Mouse (Mus musculus) stomach, embryonic 16.5 days (tissue): ENCODE measurements around the gene Zfp503. TPM values are rescaled to one million over a fixed set of nuclear protein-coding genes. Genes with fewer than 3 reads are reported as not detected.

Source experiments
- ATAC-seq: fragments of 200-750 bp; cut with Nextera tagmentation; 2 replicates; pipeline ENCODE4 v1.8.0; 2017; ENCODE audit warnings: moderate number of reproducible peaks, moderate TSS enrichment; ENCODE audit not compliant: insufficient read depth, low FRiP score
- H3K27ac ChIP-seq: fragments of 300-500 bp; sonication (generic); 2 replicates; pipeline ENCODE4 v1.5.1; 2014; ENCODE audit warnings: low read length
- H3K27me3 ChIP-seq: fragments of 300-500 bp; sonication (generic); 2 replicates; pipeline ENCODE4 v1.6.1; 2014; ENCODE audit warnings: low read length, control low read depth, mixed read lengths; ENCODE audit not compliant: control insufficient read depth, insufficient read depth
- H3K36me3 ChIP-seq: fragments of 300-500 bp; sonication (generic); 2 replicates; pipeline ENCODE4 v1.6.1; 2014; ENCODE audit warnings: low read length; ENCODE audit not compliant: control insufficient read depth, insufficient read depth
- H3K4me1 ChIP-seq: fragments of 300-500 bp; sonication (generic); 2 replicates; pipeline ENCODE4 v1.6.1; 2014; ENCODE audit warnings: low read length, control low read depth, mixed read lengths; ENCODE audit not compliant: control insufficient read depth, insufficient read depth
- H3K4me2 ChIP-seq: fragments of 300-500 bp; sonication (generic); 2 replicates; pipeline ENCODE4 v1.6.1; 2014; ENCODE audit warnings: low read depth, low read length, mixed read lengths
- H3K4me3 ChIP-seq: fragments of 300-500 bp; sonication (generic); replicated peaks from 2 replicates; pipeline ENCODE4 v1.5.1; 2014; ENCODE audit warnings: mild to moderate bottlenecking, low read length
- H3K9ac ChIP-seq: fragments of 300-500 bp; sonication (generic); 2 replicates; pipeline ENCODE4 v1.6.1; 2014; ENCODE audit warnings: low read length
- H3K9me3 ChIP-seq: fragments of 300-500 bp; sonication (generic); replicated peaks from 2 replicates; pipeline ENCODE4 v1.6.1; 2016; ENCODE audit warnings: low read length, control low read depth; ENCODE audit not compliant: control insufficient read depth
- WGBS: fragments of 180-500 bp; shearing (Covaris S2); extraction: QIAGEN DNeasy Blood & Tissue Kit; methylation state at CpG from one replicate; pipeline ENCODE4 v1.1.7; 2014; 5-methylcytosine and 5-hydroxymethylcytosine counted together
- polyA plus RNA-seq: library from polyadenylated mRNA; unstranded; fragments of >200 nt; fragmentation: Nextera tagmentation; extraction: Ambion mirVana; gene quantifications from 2 replicates; pipeline ENCODE4 v1.2.1, GENCODE M21; 2015

Gene Zfp503
- polyA plus RNA-seq, 1 experiment from 2014 or later, result 10.1 TPM

DNA sequence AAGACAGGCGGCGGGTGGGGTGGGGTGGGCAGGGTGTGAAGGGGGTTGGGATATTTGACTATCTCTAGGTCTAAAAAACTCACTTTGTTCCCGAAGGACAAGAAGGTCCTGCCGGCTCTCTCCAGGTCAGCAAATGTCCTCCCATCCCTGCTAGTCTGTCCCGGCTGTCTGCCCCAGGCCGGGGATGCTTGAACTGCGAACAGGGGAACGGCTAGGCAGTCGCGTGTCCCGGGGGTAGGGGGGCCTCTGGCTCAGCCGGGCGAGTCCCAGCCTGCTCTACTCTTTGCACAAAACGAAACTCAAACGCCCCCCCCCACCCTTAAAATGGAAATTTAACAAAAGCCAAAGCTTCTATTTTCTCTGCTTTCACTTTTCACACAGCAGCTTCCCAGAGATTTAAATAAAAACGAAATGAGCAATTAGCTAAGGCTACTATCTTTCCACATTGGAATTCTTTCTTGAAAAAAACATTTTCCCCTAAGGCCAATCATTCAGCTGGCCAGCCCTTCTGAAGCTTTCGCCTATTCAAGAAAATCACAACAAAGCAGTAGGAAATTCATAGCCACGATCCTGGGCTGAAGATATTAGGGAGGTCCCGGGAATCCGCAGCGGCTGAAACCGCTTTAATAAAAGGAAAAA lies 6.0 kb downstream of the Zfp503 start:
- Histone ChIP-seq H3K4me1 (peaks cover 12% of the 10 kb centered on the region), H3K36me3 (0 out of 2 replicates have a peak, but pooled peaks cover 5% of the 10 kb centered on the region), H3K4me3 (peak overlapping the region; percentile 55), H3K27ac (peak overlapping the region; percentile 88), H3K4me2 (peak overlapping the region; percentile 94), H3K9me3 (no peaks in the 10 kb centered on the region), H3K9ac (peak overlapping the region; percentile 87), H3K27me3 (no peaks in the 10 kb centered on the region)
- ATAC-seq, result no peak
- WGBS, result 7% methylated on average over 22 of the region's 22 CpGs

- peaks cover 12% of the 10 kb centered on the region for H3K4me1 ChIP-seq
- no peaks in the 10 kb centered on the region for H3K9me3 ChIP-seq
- no peak for ATAC-seq
- 19% methylated on average over 38 of the region's 38 CpGs for WGBS
- peak overlapping the region; percentile 55 for H3K4me3 ChIP-seq
- peak overlapping the region; percentile 94 for H3K4me2 ChIP-seq
- H3K27ac ChIP-seq, result peak overlapping the region; percentile 88
- H3K9ac ChIP-seq, result peak overlapping the region; percentile 87
- no peaks in the 10 kb centered on the region for H3K27me3 ChIP-seq
- 0 out of 2 replicates have a peak, but pooled peaks cover 5% of the 10 kb centered on the region for H3K36me3 ChIP-seq
Measured at GRCm38 (mm10) chr14:21982592-21983310, 6.7 kb downstream of the Zfp503 start.

- Histone ChIP-seq H3K4me3 (peak overlapping the region; percentile 55), H3K27ac (peak overlapping the region; percentile 88), H3K9me3 (no peaks in the 10 kb centered on the region), H3K4me2 (peak overlapping the region; percentile 94), H3K36me3 (0 out of 2 replicates have a peak, but pooled peaks cover 5% of the 10 kb centered on the region), H3K9ac (peak overlapping the region; percentile 87), H3K27me3 (no peaks in the 10 kb centered on the region), H3K4me1 (peaks cover 12% of the 10 kb centered on the region)
- no peak for ATAC-seq
- 41% methylated on average over 14 of the region's 14 CpGs for WGBS
Measured at GRCm38 (mm10) chr14:21982096-21982591, 7.3 kb downstream of the Zfp503 start.

DNA sequence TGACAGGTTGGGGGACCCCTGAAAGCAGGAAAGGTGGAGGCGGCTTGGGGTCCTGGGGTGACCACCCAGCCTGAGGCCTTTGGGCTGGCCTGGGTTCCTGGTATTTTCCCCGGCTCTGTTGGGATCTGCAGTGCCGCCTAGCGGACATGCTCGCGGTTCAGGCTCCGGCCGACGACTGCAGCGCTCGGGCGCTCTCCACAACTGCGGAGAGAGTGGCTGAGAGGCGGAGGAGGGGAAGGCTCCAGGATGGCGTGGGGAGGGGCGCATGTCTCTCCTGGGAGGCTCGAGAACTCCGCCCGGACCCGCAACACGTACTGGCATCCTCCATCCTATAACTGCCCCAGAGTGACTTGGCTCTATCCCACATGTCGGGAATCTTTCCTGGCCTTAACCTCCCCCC lies 7.9 kb downstream of the Zfp503 start:
- H3K27me3 ChIP-seq, result no peaks in the 10 kb centered on the region
- H3K4me2 ChIP-seq, result peak overlapping the region; percentile 94
- WGBS, result under 1% methylated on average over 22 of the region's 22 CpGs
- H3K9ac ChIP-seq, result peak overlapping the region; percentile 48
- H3K4me3 ChIP-seq, result peak overlapping the region; percentile 34
- peaks cover 4% of the 10 kb centered on the region; the same call in 1 of the 2 replicates for H3K9me3 ChIP-seq
- H3K36me3 ChIP-seq, result 0 out of 2 replicates have a peak, but pooled peaks cover 5% of the 10 kb centered on the region
- peak; percentile 89 for ATAC-seq
- peak overlapping the region; percentile 88 for H3K27ac ChIP-seq
- peaks cover 12% of the 10 kb centered on the region for H3K4me1 ChIP-seq

GRCm38 (mm10) chr14:21968978-21969377 lies 20.4 kb downstream of the Zfp503 start:
- Histone ChIP-seq H3K9ac (no peak overlapping the region), H3K4me2 (no peak overlapping the region), H3K4me1 (no peaks in the 10 kb centered on the region), H3K9me3 (no peaks in the 10 kb centered on the region), H3K4me3 (no peak overlapping the region), H3K27ac (no peak overlapping the region), H3K27me3 (no peaks in the 10 kb centered on the region), H3K36me3 (no peaks in the 10 kb centered on the region)
- ATAC-seq, result no peak
- 39% methylated on average over 4 of the region's 4 CpGs for WGBS

- Histone ChIP-seq H3K4me3 (no peak overlapping the region), H3K9me3 (no peaks in the 10 kb centered on the region), H3K4me2 (no peak overlapping the region), H3K4me1 (no peaks in the 10 kb centered on the region), H3K36me3 (no peaks in the 10 kb centered on the region), H3K27ac (no peak overlapping the region), H3K9ac (no peak overlapping the region), H3K27me3 (no peaks in the 10 kb centered on the region)
- 57% methylated on average over 12 of the region's 12 CpGs for WGBS
- no peak for ATAC-seq
Measured at GRCm38 (mm10) chr14:21967375-21968010, 21.9 kb downstream of the Zfp503 start.

DNA sequence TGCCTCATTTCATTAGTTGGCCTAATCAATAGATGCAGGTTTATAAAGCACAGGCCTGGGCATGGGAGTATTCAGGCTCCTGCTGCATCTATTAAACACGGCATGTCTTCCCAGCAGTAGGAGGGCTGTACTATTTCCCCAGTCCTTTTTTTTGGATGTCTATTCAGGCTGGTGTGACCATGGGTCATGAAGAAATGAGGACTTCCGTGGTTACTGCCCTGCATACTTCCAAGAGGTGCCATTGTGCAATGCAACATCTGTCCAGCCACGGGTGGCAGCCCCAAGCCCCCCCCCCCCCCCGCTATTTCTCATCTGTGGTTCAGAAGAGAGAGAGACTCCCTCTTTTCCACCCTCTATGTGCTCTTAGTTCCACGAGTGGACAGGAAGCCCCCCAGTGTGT lies 23.1 kb downstream of the Zfp503 start:
- 47% methylated on average over 4 of the region's 5 CpGs for WGBS
- Histone ChIP-seq H3K4me3 (no peak overlapping the region), H3K36me3 (no peaks in the 10 kb centered on the region), H3K4me2 (no peak overlapping the region), H3K9ac (no peak overlapping the region), H3K4me1 (no peaks in the 10 kb centered on the region), H3K27ac (no peak overlapping the region), H3K9me3 (no peaks in the 10 kb centered on the region), H3K27me3 (no peaks in the 10 kb centered on the region)
- ATAC-seq, result no peak

GRCm38 (mm10) chr14:21962381-21963050 lies 26.9 kb downstream of the Zfp503 start:
- no peak overlapping the region for H3K4me2 ChIP-seq

More at GRCm38 (mm10) chr14:21962381-21963050, 26.9 kb downstream of the Zfp503 start:
- Histone ChIP-seq H3K4me1 (no peaks in the 10 kb centered on the region), H3K9ac (no peak overlapping the region), H3K4me3 (no peak overlapping the region), H3K9me3 (no peaks in the 10 kb centered on the region), H3K27me3 (no peaks in the 10 kb centered on the region), H3K36me3 (no peaks in the 10 kb centered on the region), H3K27ac (no peak overlapping the region)
- 64% methylated on average over 22 of the region's 22 CpGs for WGBS
- ATAC-seq, result no peak
